Mouse (Mus musculus) bone marrow macrophage, adult 2 months (primary cell): ENCODE results near the gene Sh3rf3. TPM values are rescaled to one million over a fixed set of nuclear protein-coding genes. Genes with fewer than 3 reads are reported as not detected.
A peak's percentile ranks its signal among the peaks of the same experiment; 100 is the strongest.

Experiments used
- H3K27ac ChIP-seq: 2 replicates; pipeline ENCODE4 v1.5.1; 2012; ENCODE audit warnings: low read depth, low read length; ENCODE audit not compliant: insufficient read depth
- H3K4me1 ChIP-seq: 2 replicates; pipeline ENCODE4 v1.6.1; 2012; ENCODE audit warnings: low read length; ENCODE audit not compliant: control insufficient read depth, insufficient read depth
- H3K4me3 ChIP-seq: 2 replicates; pipeline ENCODE4 v1.5.1; 2012; ENCODE audit warnings: mild to moderate bottlenecking, low read length, moderate library complexity; ENCODE audit not compliant: insufficient read depth
- CTCF ChIP-seq: IDR thresholded peaks from 2 replicates; pipeline ENCODE4 v1.5.1; 2012; ENCODE audit warnings: low read depth, mild to moderate bottlenecking, low read length, moderate library complexity
- POLR2A ChIP-seq: IDR thresholded peaks from 2 replicates; pipeline ENCODE4 v1.6.1; 2012; ENCODE audit warnings: mild to moderate bottlenecking, low read depth, low read length, borderline replicate concordance
- polyA plus RNA-seq: library from polyadenylated mRNA; stranded (reverse); fragments of >200 nt; gene quantifications from 2 replicates; pipeline ENCODE4 v1.2.4, GENCODE M21; 2012; ENCODE audit not compliant: missing spikeins, insufficient read depth, insufficient read length

The Sh3rf3 gene
- polyA plus RNA-seq: not detected in 2 replicates

DNA sequence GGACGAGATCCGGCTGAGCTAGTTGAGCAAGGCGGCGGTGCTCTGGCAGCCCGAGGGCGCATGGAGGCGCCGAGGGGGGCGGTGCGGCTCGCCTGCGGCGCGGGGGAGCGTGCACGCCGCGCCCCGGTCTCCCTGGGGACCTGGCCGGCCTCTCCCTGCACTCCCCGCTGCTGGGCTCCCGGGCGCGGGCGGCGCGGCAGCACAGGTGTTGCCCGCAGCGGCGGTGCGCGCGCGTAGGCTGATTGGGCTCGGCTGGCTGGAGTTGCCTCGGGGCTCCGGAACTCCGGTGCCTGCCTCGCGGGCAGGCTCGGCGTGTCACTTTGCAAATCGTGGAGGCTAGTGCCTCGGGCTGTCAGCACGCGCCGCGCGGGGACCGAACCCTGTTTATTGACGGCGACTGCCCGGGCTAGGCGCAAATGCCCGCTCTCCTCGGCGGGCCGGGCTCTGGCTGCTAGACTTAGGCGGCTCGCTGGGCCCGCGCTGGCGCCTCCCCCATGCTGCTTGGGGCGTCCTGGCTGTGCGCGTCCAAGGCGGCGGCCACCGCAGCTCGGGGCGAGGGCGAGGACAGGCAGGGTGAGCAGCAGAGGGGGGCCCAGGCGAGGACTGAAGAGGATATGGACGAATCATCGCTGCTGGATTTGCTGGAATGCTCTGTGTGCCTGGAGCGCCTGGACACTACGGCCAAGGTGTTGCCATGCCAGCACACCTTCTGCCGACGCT lies at the start of gene Sh3rf3:
TSS of gene Sh3rf3 (plus strand) at position 279 of the 720 bp plus-strand sequence.
- no peak within 1 kb of the TSS for H3K27ac ChIP-seq
- TF ChIP-seq POLR2A (no peak), CTCF (no peak)
- no peaks in the 10 kb centered on the region for H3K4me1 ChIP-seq
- no peak within 1 kb of the TSS for H3K4me3 ChIP-seq

- no peaks in the 10 kb centered on the region for H3K4me1 ChIP-seq
Observed at GRCm38 (mm10) chr10:58788486-58789274, 24.5 kb upstream of the Sh3rf3 start.

DNA sequence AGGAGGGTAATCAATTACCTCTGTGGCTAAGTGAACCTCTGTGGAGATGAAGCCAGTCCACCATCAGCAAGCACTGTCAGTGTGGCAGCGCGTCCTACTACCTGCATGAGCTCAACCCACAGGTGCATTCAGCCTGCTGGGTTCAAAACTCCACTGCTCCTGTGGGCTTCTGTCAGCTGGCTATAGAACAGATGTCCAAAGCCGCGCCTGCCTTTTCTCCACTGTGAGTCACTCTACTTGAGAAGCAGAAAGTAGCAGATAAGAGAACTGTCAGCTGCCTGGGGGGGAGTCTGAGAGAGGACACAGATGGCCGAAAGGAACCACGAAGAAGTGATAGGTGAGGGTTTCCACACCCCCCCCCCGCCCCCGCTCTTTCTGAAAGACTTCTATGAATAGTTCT lies 15.6 kb upstream of the Sh3rf3 start:
- Histone ChIP-seq H3K27ac (no peak overlapping the region), H3K4me1 (no peaks in the 10 kb centered on the region), H3K4me3 (no peak overlapping the region)
- no peak for TF ChIP-seq CTCF
- TF ChIP-seq POLR2A: no peak

More at GRCm38 (mm10) chr10:58788486-58789274, 24.5 kb upstream of the Sh3rf3 start:
- Histone ChIP-seq H3K4me3 (no peak overlapping the region), H3K27ac (no peak overlapping the region)
- TF ChIP-seq CTCF: no peak
- no peak for TF ChIP-seq POLR2A

GRCm38 (mm10) chr10:58798156-58798555 lies 15.0 kb upstream of the Sh3rf3 start:
- Histone ChIP-seq H3K4me1 (no peaks in the 10 kb centered on the region), H3K27ac (no peak overlapping the region), H3K4me3 (no peak overlapping the region)
- TF ChIP-seq POLR2A (no peak), CTCF (no peak)

DNA sequence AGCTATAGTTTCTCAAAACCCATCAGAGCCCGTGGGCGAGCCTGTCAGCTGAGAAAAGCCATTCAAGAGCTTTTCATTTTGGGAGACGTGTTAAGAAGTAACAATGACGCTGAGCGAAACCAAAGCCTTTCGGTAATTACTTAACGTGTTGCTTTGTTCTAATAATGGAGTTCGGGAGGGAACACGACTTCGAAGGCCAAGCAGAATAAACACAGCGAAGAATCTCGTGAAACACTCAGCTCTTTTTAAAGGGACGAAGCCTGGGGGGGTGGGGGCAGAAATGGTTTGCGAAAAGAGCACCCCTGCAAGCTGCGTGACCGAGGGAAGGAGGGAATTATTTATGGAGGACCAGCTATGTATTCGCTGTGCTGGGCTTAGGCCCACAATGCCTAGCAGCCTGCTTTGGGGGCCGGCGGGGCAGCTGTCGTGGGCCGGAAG lies 12.1 kb upstream of the Sh3rf3 start:
- no peak overlapping the region for H3K4me3 ChIP-seq
- H3K4me1 ChIP-seq: no peaks in the 10 kb centered on the region
- no peak overlapping the region for H3K27ac ChIP-seq
- no peak for TF ChIP-seq POLR2A
- no peak for TF ChIP-seq CTCF

- TF ChIP-seq CTCF (no peak), POLR2A (no peak)
- H3K27ac ChIP-seq: no peak overlapping the region
- no peak overlapping the region for H3K4me3 ChIP-seq
- no peaks in the 10 kb centered on the region for H3K4me1 ChIP-seq
Observed at GRCm38 (mm10) chr10:58802391-58802790, 10.8 kb upstream of the Sh3rf3 start.

DNA sequence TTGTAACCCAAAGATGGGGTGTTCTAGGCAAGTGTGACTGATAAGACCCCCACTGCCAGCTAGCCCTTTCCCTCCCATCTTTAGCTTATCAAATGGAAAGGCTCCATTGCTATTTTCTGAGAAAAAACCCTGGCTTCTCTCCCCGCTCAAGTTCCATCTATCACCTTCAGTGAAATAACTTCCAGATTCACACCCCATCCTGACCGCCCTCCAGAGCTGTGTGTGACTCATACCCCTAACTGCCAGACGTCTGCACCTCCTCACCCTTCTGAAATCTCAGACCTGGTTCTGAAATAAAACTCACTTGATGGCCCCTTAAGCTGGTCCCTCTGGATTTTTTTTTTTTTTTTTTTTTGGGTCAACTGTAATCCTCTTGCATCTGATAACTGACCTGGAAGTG lies 5.2 kb upstream of the Sh3rf3 start:
- no peak overlapping the region for H3K4me3 ChIP-seq
- H3K4me1 ChIP-seq: no peaks in the 10 kb centered on the region
- H3K27ac ChIP-seq: no peak overlapping the region
- TF ChIP-seq POLR2A: no peak
- TF ChIP-seq CTCF: no peak

- Histone ChIP-seq H3K27ac (no peak overlapping the region), H3K4me1 (no peaks in the 10 kb centered on the region)
- TF ChIP-seq CTCF (no peak), POLR2A (no peak)
Observed at GRCm38 (mm10) chr10:58810181-58810580, 3.0 kb upstream of the Sh3rf3 start.

GRCm38 (mm10) chr10:58812210-58813080 lies 714 bp upstream of the Sh3rf3 start:
- Histone ChIP-seq H3K4me3 (no peak overlapping the region), H3K27ac (no peak overlapping the region), H3K4me1 (no peaks in the 10 kb centered on the region)
- TF ChIP-seq POLR2A (no peak), CTCF (peak; percentile 56)

More at GRCm38 (mm10) chr10:58810181-58810580, 3.0 kb upstream of the Sh3rf3 start:
- no peak overlapping the region for H3K4me3 ChIP-seq

DNA sequence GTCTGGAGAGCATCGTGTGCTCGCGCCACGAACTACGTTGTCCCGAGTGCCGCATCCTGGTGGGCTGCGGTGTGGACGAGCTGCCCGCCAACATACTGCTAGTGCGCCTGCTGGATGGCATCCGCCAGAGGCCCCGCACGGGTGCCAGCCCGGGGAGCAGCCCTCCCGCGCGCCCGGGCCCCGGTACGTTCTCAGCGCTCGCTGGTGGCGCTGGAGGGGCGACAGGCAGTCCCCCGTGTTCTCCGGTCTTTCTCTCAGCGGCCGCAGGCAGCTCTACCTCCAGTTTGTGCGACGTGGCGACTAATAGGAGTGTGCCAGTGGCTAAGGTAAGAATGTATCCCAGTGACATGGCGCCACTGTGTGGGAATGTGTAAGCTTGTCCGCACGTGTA lies 637 bp downstream of the Sh3rf3 start:
- H3K27ac ChIP-seq: no peak overlapping the region
- no peak overlapping the region for H3K4me3 ChIP-seq

More for the DNA sequence above, 637 bp downstream of the Sh3rf3 start:
- TF ChIP-seq CTCF (no peak), POLR2A (no peak)
- no peaks in the 10 kb centered on the region for H3K4me1 ChIP-seq
